Mouse (Mus musculus): ENCODE data around the gene Galns.
A peak's percentile ranks its signal among the peaks of the same experiment; 100 is the strongest.
"Not testable (repeated sequence)": the region's sequence is repeated elsewhere in the genome, so short reads cannot be mapped to it uniquely, and the experiment has no call there.

Galns gene

DNA sequence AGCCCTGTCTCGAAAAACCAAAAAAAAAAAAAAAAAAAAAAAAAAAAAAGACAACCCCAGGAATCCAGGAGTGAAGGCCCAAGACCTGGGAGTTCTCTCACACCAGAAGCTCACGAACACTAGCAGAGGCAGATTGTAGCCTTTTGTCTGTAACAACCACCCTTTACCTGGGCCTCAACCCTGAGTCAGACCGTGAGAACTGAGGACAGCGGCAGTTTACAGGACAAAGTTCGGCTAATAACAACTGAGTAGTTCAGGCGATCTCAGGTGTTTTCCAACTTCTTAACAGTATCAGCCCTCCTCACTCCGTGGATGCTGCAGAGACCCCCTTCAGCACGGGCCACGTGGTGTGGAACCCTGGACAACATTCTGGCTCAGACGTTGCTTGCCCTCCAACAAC lies 24.5 kb downstream of the Galns start:
- DNase-seq, result no peak

GRCm38 (mm10) chr8:122586171-122586570 lies 25.1 kb downstream of the Galns start:
- no peak for DNase-seq

DNA sequence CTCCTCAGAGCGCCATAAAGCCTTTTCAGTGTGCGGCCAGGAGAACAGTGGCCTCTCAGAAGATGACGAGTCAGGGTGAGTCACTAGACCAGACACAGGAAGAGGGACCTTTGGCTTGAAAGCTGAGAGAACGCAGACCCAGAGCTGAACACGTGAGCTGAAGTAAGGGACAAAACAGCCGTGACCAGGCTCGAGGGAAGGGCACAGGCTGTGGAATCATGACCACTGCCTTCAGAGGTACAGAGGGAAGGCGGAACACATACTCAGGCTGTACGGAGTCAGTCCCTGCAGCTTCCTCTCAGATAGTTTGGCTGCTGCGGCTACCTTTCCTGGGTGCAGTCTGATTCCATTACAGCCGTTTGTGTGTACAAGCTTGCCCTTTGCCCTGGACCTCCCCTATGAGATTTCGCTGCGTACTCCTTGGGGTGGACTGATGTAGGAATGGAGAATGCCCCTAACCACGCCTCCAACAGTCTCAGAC lies 25.8 kb downstream of the Galns start:
- no peak for DNase-seq

DNA sequence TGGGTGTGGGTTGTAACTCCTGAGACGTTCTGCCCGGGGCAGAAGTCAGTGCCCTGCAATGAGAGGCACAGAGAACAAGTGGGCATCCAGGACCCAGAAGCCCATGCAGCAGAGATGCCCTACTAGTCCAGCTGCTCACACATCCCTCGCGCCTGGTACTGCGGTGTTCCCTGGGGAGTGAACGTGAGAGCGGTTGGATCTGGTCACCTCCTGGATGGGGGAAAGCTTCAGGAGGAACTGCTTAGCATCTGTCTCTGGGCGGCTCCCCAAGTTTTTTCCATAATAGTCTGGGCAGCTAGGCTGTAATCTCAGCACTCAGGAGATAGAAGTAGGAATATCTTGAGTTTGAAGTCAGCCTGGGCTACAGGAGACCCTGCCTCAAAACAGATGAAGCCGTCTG lies 26.3 kb downstream of the Galns start:
- DNase-seq, result no peak

DNA sequence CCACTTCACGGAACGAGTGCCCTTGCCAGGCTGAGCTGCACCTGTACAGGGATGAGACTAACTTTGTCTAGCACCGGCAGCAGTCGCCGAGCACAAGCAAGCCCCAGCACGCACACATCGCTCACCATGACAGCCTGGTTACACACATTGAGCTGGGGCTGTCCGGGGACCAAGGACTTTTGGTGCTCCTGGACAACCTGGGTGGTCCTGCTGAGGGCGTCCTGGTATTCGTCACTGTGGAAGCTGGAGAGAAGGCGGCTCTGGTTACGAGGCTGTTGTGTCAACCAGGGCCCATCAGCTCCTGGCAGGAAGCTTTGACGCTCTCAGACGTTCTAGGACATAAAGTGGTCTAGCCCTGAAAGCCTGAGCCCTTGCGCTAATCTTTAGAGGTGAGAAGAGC lies 30.3 kb downstream of the Galns start:
- no peak for DNase-seq

- DNase-seq, result no peak
These were observed 32.1 kb downstream of the Galns start for GRCm38 (mm10) chr8:122579196-122579595.

GRCm38 (mm10) chr8:122577116-122577515 lies 34.1 kb downstream of the Galns start:
- DNase-seq, result no peak

DNA sequence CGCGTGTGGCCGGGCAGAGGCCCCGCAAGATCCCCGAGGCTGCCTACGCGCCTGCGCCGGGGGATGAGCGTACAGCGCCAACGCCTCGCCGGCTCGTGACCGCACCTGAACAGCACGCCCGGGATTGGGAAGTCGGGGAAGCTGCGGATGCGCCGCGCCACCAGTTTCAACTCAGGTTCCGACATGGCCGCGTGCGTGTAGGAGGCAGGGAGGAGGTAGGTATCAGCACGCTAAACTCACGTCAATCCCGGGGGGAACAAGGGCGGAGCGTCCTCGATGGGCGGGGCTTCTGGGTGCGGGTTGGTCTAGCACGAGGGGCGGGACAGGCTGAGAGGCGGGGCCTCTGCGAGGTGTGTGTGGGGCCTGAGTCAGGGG lies 34.6 kb downstream of the Galns start, which contains the start of gene Aprt:
Gene Aprt (minus strand): TSS at position 262 of the 375 bp plus-strand sequence.
- peak; percentile 95 to 98 for DNase-seq

DNA sequence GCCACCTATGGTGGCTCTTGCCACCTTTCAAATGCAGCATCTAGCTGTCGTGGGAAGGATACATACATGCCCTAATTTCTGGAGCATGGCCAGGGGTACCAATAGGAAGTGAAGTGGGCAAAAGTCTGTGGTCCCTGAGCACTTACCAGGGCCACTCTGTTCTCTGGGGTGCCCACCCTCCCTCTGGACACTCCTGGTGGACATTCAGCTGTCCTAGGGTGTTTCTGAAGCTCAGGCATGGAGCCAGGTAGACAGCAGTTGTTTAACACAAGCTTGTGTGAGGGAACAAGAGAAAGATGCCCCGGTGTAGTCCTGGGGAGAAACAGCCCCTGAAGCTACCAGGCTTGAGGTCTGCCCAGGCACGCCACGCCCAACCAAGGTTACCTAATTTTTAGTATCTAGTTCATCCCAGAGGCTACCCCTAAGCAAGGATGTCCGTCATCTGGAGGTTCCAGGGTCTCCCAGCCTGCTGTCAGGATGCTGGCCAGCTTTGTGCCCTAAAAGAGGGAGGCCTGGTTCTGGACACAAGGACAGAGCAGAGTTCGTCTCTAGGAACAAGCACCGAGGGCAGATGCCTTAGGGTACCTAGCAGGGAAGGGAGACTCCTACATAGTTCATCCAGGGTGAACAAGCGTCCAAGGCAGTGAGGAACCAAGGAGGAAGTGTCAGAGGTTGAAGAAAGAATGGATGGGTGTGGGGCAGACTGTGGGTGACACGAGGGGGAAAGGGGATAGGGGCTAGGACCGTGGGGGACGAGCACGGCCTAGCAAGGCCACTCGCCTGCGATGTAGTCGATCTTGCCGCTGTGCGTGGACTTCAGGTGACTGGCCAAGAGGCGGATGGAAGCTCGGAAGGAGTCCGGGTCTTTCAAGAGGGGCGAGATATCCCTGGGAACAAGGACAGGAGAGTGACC lies 35.3 kb downstream of the Galns start:
- no peak for DNase-seq

GRCm38 (mm10) chr8:122575286-122575685 lies 36.0 kb downstream of the Galns start:
- DNase-seq, result no peak

GRCm38 (mm10) chr8:122574667-122575251 lies 36.5 kb downstream of the Galns start:
- DNase-seq, result no peak

DNA sequence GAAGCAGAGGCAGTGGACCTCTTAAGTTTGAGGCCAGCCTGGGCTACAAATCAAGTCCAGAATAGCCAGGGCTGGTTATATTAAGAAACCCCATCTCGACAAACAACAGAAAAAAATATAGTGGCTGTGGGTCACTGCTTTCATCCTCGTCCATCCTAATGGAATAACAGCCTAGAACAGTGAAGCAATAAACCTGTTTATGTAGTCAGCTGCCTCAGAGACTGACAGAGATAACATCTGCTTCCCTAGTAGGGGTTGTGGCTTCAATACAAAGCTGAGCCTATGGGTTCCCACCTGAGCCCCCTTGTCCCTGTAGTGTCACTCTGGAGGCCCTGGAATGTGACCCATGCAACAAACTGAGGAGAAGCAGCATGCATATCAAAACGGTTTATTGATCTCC lies 37.0 kb downstream of the Galns start:
- no peak for DNase-seq

DNA sequence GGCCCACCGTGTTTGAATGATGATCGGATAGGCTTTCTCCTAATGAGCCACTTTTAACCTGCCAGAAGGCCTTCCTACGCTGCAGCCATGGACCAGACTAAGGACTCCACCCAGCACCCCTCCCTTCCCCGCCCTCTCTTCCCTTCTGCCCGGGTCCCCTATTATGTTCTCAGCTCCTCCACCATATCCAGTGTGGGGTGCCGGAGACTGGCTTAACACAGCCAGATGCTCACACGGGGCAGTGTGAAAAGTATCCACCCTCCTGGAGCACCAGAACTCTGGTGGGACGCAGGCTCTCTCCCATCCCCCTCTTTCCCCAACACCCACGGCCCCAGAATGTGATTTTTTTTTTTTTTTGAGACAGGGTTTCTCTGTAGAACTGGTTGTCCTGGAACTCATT lies 37.7 kb downstream of the Galns start:
- no peak for DNase-seq

DNA sequence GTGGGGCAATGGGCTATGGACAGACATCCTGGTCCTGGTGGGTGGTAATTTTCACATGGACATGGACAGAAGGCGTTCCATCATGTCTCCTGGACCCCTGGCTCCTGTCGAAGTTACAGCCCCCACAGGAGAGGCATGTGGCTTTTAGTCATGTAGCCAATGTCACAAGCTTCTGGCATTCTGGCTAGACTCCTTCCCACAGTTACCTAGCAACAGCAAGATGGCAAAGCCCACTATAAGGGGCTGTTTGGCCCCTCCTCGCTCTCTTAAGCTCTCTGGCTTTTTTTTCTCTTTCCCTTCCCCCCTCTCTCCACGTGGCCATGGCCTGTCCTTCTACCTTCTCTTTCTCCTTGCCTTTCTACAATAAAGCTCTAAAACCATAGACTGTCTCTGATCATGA lies 38.1 kb downstream of the Galns start:
- not testable (repeated sequence) for DNase-seq

DNA sequence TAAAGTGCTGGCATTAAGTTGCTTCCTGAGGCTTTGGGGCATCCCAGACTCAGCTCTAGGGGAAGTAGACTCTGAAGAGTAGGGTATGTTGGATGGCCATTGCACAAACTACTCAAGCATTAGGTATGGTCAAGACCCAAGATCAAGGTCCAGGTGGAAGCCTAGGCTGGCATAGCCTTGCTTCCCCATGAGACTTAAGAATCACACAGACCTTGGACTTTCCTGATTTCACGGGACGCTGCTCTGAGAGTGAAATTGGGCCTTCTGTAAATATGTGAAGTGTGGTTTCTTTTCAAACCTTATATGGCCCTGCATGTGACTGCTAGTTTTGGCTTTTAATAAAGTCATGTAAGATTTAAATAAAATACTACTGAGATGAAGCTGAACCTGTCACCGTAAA lies 38.5 kb downstream of the Galns start:
- DNase-seq, result no peak

DNA sequence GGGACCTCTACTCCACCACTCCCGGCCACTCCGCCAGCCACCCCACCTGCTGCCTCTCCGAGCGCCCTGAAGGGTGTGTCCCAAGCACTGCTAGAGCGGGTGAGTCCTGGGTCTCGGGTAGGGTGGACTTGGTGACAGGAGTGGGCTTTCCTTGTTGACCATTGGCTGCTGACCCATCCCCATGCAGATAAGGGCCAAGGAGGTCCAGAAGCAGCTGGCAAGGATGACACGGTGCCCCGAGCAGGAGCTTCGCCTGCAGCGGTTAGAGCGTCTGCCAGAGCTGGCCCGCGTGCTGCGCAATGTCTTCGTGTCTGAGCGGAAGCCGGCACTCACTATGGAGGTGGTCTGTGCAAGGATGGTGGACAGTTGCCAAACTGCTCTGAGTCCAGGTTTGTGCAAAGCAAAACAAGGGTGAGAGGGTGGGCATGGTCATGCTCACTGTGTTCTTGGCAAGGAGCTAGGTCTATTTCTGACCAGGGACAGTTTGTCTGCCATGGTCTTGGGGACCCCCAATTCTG lies 39.5 kb downstream of the Galns start:
- no peak for DNase-seq

GRCm38 (mm10) chr8:122571153-122571552 lies 40.1 kb downstream of the Galns start:
- no peak for DNase-seq

- DNase-seq, result no peak
These were observed 41.3 kb downstream of the Galns start for GRCm38 (mm10) chr8:122569996-122570395.

DNA sequence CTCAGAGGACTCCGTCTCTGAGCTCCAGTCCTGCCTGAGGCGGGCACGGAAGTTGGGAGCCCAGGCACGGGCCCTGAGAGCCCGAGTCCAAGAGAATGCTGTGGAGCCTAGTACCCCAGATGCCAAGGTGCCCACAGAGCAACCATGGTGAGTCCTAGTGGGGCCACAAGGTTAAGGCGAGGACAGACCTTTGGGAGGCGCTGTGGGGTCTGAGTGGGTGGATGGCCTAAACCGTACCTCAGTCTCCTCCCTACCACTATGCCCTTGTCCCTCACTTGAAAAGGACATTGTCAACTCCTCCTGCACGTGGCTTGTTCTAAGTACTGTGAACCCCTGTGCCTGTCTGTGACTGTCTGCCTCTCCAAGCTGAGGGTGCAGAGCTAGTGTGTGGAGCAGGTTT lies 41.9 kb downstream of the Galns start:
- DNase-seq, result no peak

DNA sequence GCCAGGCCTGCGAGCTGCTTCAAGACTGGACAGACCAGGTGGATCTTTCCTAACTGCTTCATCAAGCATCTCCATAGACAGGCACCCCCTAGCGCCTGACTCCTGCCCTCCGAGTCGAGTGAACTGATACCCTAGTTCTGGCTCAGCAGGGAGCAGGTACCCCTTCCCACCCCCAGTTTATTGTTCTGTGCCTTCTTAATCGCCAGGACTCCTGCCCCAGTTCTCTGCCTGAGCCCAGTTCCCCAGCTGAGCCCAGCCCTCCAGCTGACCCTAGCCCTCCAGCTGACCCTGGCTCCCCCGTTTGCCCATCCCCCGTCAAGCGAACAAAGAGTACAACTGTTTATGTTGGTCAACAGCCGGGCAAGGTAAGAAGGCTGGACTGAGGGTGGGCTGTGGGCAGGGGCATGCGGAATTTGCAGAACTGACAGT lies 42.4 kb downstream of the Galns start:
- DNase-seq, result no peak

- peak; percentile 79 to 86 for DNase-seq
These were observed 43.2 kb downstream of the Galns start for GRCm38 (mm10) chr8:122568109-122568504.

- peak; percentile 90 to 92 for DNase-seq
These were observed 43.7 kb downstream of the Galns start, which contains the start of gene Cdt1 for GRCm38 (mm10) chr8:122567361-122568108. Gene Cdt1 (plus strand): TSS chr8:122568015.

- DNase-seq, result no peak
These were observed 44.5 kb downstream of the Galns start for GRCm38 (mm10) chr8:122566766-122567165.

Measured in spleen, adult 18-20 months (tissue).